Mouse (Mus musculus) cerebellum, adult 9-10 months (tissue): ENCODE measurements around the gene Crhr2.

Experiments used
- DNase-seq: peaks from one replicate; pipeline ENCODE4 v3.0.0; 2022

Crhr2 gene

DNA sequence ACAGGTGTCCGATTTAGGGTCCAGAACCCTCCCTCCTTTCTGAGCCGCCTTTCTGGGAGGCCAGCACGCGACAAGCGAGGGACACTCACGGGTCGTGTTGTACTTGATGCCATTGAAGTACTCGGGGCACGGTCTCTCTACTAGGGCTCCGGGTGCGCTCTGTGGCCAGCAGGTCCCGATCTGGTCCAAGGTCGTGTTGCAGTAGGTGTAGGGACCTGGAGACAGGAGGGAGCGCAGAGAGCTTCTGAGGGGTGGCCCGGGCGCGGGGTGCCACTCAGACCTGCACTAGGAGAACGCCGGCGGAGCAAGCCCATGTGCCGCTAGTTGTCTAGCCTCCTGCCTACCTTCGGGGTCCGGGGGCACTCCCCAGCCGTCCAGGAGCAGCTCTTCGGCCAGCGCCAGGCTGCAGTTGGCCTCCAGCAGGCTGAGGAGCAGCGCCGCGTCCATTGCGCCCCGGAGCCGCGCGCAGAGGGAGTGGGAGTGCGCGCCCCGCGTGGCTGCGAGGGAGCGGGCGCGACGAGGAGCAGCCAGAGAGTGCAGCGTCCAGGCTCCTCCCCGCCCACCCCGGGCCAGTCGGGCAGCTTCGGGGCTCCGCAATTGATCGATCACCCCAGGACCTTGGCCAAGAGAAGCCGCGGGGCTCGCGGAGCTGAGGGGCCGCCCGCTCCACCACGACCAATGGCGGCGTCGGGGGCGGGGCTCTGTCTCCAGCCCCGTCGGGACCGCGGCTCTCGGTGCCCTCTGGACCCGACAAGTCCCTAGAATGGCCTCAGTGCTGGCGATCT, 15.3 kb downstream of the Crhr2 start:
- DNase-seq, result no peak

DNA sequence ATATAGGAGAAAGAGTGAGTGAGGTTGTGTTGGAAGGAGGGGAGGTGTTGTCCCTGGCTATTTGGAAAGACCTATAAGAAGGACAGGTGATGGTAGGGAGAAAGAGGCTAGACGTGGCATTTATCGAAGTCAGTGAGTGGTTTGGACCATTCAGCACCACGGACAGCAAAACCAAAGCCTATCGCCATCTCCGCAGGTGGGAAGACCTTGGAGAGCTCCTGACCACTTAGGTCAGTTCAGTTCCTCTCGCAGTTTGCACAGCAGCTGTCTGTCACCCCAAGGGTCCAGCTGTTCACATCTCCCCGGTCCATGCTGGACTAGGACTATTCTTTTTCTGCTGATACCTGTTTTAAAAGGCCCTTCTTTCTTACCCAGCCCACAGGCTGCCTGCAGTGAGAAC, 24.5 kb downstream of the Crhr2 start:
- DNase-seq, result no peak

DNA sequence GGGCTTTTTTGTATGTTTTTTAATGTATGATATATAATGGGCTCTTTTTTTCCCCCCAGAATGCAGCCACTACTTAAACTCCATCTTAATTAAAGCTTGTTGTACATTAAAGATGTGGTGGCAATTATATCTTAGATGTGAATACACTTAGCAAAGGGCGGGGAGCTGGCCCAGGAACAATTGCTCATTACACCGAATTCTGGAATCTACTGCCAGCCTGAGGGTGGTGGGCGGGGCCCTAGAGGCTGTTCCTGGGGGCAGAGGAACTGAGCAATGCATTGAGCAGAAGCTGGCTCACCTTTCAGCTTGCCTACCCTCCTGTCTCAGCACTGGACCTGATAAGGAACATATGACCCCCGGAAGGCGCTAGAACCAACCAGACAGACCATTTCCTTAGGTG, 34.2 kb downstream of the Crhr2 start:
- DNase-seq, result no peak

DNA sequence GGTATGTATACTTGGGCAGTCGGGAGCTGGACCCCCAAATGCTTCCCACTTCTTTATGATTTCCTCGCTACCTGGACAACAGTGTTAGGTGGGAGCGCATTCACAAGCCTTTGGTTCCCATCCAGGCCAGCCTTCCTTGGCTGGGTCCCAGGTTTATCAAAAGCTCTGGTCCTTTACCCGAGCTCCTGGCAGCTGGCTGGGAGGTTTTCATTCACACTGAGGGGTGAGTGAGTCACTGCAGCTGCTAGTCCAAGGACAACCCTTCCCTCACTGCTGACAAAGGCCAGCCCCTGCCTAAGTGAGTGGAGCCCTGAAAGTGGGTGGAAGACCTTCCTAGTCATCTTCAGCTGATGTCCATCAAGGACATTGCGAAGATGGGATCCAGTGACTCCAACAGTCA, 34.8 kb downstream of the Crhr2 start:
- no peak for DNase-seq

DNA sequence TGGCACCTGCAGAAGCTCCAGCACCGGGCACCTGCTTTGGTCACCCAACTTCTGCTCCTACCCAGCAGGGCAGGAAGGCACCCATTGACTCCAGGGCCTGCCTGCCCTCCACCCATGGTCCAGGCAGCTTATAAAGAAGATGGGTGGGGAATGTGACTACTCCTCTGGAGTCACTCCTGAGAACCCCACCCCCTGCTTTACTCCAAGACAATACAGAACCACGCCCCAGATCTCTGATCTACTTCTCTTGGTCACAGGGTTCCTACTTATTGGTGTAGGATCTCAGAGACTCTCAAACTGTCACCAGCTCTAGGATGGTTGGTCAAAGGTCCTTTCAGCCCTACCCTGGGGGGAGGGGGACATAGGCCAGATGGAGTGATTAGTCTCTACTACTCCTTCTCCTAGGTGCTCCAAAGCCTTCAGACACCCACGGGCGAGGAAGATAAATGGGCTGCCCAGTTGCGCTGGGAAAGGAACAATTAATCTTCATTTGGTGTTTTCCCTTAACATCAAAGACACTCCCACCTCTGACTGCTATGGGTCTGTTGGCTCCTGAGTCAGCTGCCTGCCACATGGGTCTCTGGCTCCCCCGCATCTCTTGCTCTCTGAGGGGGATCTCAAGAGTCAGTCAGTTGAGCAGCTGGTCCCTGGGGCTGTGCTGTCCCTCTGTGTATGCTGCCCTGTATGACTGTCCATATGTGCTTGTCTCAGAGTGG, 39.2 kb downstream of the Crhr2 start:
- DNase-seq, result no peak

DNA sequence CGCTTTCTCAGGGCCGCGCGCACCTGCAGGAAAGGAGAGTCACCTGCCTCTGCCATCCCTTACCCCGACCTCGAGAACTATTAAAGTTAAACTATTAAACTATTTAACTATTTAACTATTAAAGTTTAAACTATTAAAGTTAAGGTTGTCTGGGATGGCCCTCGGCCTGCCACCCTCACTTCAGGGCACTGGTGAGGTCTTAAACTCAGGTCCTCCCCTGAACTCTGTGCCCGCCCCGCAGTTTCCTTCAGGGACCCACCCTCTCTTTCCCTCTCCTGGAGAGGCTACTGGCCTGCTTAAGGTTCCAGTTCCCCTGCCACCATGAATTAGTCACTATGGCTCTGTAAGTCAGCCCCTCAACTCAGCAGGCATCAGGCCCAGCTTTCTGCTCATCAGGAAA, 41.4 kb downstream of the Crhr2 start:
- no peak for DNase-seq

DNA sequence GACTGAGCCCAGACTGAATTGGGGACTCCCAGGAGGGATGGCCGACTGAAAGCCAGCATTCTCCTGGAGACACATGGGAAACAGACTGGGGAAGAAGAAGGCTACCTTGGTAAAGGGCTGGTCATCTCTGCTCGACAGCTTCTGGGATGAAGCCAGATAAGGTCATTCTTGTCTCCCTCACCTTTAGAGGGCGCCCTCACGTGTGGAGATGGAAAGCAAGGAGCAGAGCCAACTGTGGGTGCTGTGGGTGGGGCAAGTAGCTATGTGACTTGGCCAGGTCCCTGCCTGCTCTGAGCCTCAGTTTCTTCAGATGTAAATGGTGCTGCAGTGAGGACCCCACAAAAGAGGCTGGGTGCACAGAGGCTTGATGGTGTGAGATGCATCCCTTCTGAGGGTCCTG, 42.2 kb downstream of the Crhr2 start:
- DNase-seq, result no peak

DNA sequence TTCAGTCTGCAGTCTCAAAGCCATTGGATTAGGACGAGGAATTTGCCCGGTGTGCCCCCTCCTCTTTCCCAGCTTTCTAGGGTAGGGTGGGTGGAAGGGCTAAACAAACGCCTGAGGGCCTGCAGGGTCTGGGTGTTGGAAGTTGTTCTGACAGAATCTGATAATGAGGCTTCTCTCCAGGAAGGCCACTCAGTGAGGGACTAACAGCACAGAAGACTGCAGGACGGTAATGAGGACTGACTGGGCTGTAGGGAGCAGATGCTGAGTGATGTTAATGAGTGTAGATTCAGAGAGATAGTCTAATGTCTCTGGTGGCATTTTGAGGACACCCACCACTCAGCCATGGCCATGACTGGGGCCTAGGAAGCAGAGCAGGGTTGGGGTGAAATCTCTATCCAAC, 45.5 kb downstream of the Crhr2 start:
- no peak for DNase-seq

DNA sequence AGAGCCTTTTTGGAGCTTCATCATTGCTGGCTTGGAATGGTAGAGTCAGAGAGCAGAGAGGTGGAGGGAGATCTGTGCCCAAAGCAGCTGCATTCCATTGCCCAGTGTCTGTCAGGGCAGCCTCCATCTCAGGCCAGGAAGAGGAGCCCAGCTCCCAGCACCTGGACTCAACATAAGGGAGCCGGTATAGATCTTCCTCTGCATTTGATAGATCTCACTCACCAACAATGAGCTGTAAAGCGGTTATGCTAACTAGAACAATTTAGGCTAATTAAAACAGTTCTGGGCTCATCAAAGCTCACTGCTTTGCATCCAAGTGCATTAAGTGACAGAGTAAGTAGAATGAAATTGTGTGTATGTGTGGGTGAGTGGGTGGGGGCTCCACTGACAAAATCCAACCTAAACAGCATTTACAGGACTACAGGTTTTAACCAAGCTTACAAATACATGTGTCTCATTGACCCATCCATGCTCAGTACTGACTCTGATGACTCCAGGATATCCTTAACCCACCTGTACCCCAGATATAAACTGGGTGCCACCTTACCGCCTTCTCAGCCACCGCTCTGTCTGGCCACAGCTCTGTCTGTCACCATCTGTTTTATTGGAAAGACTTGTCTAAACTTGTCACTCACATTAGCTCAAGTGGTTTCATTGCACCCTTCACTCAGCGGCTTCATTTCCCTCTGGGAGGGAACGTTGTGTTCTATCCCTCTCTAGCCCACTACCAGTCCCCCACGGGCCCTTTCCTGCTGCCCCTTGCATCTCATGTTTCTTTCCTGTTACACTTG, 50.4 kb downstream of the Crhr2 start:
- no peak for DNase-seq

DNA sequence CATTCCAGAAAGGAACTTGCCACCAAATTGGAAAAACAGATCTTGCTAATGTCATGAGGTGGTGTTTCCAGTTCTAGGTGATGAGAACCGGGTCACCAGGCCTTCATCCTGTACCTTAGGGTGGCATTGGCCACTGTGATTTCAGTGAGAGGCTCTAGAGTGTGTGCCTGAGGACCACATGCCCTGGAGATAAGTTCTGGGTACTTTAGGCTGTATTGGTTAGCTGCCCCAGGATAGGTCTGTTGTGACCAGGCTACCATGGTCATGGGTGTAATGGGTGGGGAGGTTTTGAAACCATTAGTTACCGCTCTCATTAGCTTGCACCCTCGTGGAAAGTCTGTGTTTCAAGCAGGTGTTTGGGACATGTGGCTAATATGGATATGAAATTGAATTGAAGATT, 51.4 kb downstream of the Crhr2 start:
- no peak for DNase-seq

DNA sequence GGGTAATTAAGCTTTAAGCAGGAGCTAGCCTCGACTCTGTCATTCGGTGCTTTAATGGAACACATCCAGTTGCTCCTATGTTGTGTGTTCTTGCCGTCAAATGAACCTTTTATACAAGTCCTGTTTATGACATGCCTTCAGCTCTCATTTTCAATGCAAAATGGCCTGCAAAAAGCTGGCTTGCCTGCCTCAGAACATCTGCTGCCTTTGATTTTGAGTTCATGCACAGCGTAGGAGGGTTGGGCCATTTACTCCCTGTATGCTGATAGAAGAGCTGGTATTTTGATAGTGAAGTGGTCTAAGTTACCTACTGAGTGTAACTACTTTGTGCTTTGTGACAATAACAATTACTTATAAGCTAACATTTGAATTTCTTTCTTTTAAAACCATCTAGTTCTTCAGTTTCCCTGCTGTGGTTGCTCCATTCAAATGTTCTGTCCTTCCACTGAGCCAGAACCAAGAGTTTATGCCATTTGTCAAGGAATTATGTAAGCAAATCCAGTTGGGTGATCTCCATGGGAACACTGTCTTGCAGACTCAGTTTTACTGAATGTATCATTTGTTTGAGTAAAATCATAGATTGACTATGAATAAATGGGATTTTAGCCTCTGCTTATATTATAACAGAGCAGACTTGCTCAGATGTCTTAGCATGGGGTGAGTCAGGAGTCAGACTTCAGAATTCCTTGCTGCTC, 56.1 kb downstream of the Crhr2 start:
- DNase-seq, result no peak

DNA sequence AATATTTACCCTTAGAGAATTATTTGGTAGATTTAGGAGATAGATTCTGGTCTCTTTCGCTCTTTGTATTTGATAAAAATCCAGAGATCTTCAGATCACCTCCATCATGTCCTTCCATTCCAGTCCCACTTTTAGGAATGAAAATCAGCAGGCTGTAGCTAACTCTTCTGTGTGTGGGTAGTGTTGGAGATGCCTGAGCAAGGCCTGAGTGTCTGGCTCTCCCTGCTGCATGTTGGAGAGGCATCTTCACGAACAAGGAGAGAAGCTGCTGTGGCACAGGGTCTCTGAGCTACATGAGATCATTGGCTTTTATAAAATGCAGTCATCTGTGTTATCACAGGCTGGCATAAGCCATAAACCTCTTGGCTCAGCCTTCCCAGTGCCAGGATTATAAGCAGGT, 66.9 kb downstream of the Crhr2 start:
- DNase-seq, result no peak

DNA sequence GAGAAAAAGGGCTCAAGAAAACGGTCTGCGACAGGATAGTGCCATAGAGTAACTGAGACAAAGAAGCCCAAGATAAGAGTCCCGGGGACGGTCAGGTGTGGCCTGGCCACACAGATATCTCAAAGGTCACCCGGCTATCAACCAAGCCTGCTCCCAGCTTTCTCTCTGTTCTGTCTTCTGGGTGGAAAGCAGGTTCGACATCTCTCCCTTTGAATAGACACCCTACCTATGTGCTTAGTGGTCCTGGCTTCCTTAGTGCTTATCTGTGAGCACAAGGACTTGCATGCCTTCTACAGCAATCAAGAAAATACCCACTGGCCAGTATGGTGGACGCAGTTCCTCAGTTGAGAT, 68.4 kb downstream of the Crhr2 start:
- DNase-seq, result no peak

DNA sequence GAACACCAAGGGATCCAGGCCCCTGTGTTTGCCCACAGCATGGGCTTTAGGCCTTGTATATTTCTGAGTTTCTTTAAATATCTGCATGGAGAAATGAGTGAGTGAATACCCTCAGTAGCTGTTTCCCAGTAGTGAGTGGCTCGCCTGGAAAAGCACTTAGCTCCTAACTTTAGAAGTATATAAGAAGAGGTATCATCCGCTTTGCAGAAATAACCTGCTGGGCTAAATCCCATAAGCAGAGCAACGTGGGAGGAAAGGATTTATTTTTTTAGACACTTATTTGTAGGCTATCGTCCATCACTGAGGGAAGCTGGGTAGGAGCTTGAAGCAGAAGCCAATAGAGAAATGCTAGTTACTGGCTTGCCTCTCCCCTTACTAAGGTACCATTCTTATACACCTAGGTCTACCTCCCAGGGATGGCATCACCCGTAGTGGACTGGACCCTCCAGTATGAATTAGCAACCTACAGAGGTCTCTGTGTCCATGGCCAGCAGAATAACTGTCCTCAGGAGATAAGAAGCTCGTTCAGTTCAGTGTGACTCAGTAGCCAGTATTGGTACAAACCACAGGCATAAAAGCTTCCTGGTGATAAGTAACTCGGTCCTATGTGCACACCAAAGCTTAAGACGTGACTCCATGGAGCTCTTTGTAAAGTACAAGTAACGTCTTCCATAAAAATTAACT, 68.9 kb downstream of the Crhr2 start:
- DNase-seq, result no peak

DNA sequence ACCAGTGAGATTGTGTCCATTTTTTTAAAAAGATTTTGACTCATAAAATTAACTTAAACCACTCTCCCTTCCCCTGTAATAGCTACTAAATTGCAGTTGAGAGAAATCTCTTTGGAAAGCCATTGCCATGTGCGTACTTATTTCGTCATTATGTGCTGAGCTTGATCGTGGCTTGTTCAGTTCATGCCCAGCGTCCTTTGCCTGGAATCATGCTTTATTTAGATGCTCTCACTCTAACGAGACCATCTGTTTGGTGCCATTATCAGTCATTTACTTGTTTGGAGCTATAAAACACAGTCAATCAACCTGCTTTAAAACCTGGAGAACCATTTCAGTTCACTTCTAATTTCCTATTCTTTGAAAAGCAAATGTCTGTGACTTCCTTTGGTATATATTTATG, 70.6 kb downstream of the Crhr2 start:
- peak; percentile 27 for DNase-seq

DNA sequence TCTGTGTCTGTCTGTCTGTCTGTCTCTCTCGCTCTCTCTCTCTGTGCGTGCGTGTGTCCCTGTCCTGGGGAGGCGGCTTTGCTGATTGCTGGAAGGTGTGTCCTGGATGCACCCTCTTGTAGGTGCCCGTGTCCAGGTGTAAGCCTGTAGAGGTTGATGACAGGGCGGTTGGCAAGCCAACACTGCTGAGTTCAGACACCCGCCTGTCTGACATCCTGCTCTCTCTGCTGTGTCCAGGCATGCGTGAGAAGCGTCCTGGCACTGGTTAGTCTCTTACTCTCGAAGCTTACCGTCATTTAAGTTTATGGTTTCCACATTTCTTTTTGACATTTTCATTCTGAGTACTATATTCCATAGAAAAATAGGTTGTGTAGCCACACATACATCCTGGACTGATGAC, 71.5 kb downstream of the Crhr2 start:
- DNase-seq, result peak; percentile 40

DNA sequence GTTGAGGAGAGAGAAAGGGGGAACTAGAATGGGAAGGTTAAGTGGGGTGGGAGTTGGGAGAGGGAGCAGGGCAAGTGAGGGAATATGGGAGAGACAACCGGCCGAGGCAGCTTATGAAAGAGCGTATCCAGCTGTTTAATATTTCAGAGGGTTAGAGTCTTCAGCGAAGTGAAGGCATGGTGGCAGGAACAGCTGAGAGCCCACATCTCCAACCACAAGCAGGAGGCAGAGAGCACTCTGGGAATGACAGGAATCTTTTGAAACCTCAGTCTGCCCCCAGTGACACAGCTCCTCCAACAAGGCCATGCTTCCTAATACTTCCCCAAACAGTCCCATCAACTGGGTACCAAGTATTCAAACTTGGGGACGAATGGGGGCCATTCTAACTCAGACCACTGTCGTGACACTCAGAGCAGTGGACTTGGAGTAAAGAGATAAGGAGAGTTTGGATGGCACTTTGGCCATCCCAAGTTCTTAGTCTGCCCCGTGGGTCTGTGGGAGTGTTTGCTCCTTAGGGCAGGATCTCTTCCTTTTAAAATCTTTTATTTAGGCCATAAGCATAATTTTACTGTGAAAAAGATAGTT, 72.5 kb downstream of the Crhr2 start:
- DNase-seq, result no peak

DNA sequence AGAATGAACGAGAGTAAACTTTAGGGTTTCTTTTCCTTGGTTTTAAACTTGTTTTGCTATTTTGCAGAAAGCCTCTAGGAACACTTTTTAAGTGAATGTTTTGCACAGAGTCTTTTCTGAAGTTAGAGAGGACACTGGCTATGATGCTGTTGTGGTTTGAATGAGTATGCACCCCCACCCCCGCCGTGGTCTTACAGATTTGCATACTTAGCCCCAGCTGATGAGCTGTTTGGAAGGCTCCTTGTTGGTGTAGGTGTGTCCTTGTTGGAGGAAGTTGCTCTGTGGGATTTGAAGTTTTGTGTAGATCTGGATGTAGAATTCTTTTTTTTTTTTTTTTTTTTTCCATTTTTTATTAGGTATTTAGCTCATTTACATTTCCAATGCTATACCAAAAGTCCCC, 75.4 kb downstream of the Crhr2 start:
- no peak for DNase-seq

DNA sequence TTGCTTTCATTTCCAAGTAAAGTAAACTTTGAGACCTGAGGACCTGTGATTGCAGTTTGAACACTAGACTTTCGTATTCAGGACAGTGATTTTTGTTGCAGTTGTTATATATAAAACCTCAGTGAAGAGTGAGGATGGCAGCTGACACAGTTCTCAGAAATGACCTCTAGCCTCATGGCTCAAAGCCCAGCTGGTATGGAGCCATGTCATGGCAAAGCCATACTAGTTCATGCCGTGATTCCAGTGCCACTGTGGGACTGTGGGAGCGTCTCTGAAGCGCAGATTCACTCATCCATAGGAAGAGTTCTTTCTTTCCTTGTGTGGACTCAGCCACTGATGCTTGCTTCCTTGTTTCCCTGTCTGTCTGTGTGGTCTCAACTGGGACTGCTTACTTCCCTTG, 78.3 kb downstream of the Crhr2 start:
- no peak for DNase-seq

DNA sequence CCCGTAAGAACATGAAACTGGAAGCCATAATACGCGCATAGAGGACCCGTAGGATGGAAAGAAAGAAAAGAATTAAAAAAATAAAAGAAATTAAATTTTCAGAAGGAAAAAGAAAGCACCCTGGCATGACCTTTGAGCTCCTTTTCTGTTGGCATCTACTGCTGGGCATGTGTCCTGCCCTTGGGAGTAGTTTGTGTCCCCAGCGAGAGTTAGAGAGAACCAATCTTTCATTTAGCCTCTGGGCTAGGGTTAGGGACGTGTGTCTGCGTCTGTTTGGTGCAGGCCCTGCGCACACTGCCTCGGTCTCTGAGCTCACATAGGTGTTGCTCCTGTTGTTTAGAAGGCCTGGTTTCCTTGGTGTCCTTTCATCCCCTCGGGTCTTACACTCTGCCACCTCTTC, 83.6 kb downstream of the Crhr2 start:
- DNase-seq, result no peak

DNA sequence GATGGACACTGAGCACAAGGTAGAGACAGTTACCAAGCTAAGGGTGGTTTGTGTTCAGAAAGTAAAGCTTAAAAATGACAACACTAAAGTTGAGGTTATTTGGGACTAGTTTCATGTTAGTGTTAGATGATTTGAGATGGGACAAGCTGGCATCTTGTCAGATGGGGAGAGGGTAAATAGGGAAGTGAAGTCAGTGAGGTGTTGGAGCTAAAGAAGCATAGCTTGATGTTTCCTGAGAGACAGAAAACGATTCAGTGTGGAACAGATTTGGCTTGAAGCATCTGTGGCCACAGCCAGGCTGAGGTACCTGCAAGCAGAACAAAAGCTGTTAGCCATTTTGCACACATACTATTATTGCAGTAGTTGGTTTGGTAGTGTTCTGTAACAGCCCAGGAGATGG, 87.5 kb downstream of the Crhr2 start:
- no peak for DNase-seq

DNA sequence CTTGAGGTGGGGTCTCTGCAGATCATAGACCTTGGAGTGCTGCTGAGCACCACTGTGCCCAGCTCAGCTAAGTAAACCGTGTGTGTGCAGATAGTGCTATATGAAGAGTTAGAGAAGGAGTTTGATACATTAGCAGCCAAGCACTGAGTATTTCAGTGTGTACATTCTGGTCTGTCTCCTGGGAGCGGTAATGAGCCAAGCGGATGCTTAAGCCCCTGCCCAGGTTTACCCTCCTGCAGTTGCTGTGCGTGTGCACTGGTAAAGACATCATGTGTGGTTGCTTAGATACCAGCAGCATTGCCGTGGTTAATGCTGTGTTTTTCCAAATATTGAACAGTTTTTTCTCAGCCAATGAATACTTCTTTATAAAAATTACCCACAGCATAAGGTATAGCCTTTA, 88.3 kb downstream of the Crhr2 start:
- no peak for DNase-seq
